ENCODE assay signal across 25 mouse cellular contexts in the genomic region with DNA sequence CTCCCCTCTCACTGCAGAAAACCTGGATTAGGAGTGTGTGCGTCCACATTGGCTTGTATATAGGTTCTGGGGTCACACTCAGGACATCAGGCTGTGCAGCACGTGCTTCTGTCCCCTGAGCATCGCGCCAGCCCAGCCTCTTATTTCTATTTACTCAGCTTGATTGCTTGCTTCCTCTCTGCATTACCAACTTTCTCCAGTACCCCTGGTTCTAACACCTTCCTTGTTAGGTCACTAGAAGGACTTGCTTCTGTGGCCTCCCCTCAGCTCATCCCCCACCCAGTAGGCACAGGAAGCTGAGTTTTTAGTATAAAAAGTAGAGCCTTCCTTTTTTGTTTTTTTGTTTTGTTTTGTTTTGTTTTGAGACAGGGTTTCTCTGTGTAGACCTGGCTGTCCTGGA. TPM values are rescaled to one million over a fixed set of nuclear protein-coding genes. Genes with fewer than 3 reads are reported as not detected.
DNase-seq lines count a peak whose midpoint lies in the region; ATAC-seq and TF ChIP-seq lines count a peak whose summit lies in the region.
"Had no signal": no experiment of that assay in that cellular context is flagged by ENCODE, and none has a peak within 500 bp of the region (broad histone marks: within the 10 kb centered on the region; RNA-seq: fewer than 3 reads in every experiment).

No protein-coding gene starts in this region.

- no peaks in the 10 kb centered on the region for H3K4me1 ChIP-seq in forebrain, postnatal 0 days (ENCODE audit: insufficient read depth)
- H3K4me1 ChIP-seq in midbrain, embryonic 13.5 days (replicated peaks): no peaks in the 10 kb centered on the region
- H3K4me1 ChIP-seq: embryonic facial prominence, embryonic 12.5 days; forebrain, embryonic 15.5 days had no signal

- H3K4me2 ChIP-seq in forebrain, postnatal 0 days (ENCODE audit: low read depth): no peak overlapping the region
- no peak overlapping the region for H3K4me2 ChIP-seq in midbrain, embryonic 13.5 days (replicated peaks)
- H3K4me2 ChIP-seq: embryonic facial prominence, embryonic 12.5 days; forebrain, embryonic 15.5 days; heart, embryonic 12.5 days; hindbrain, embryonic 14.5 days had no signal

- H3K27ac ChIP-seq in forebrain, postnatal 0 days (ENCODE audit: low read depth, low read length): no peak overlapping the region
- no peak overlapping the region for H3K27ac ChIP-seq in midbrain, embryonic 13.5 days
- H3K27ac ChIP-seq: embryonic facial prominence, embryonic 12.5 days; forebrain, embryonic 15.5 days; hindbrain, embryonic 10.5 days; hindbrain, embryonic 14.5 days had no signal

- no peak overlapping the region for H3K4me3 ChIP-seq in forebrain, postnatal 0 days (ENCODE audit: low read depth, low read length)
- no peak overlapping the region for H3K4me3 ChIP-seq in midbrain, embryonic 13.5 days (replicated peaks)
- H3K4me3 ChIP-seq: embryonic facial prominence, embryonic 12.5 days; forebrain, embryonic 15.5 days; gastrocnemius, adult 2 months; heart, embryonic 12.5 days; hindbrain, embryonic 10.5 days had no signal

- no peak for TF ChIP-seq CTCF in forebrain, postnatal 0 days (IDR thresholded peaks at IDR 0.05; ENCODE audit: low read depth)

- peaks cover 25% of the 10 kb centered on the region for H3K36me3 ChIP-seq in forebrain, postnatal 0 days (ENCODE audit: insufficient read depth)
- H3K36me3 ChIP-seq in midbrain, embryonic 13.5 days: peaks cover 78% of the 10 kb centered on the region

- WGBS in forebrain, postnatal 0 days: 95% methylated on average over 4 of the region's 4 CpGs
- 98% methylated on average over 4 of the region's 4 CpGs for WGBS in midbrain, embryonic 13.5 days

- no peaks in the 10 kb centered on the region for H3K27me3 ChIP-seq in forebrain, postnatal 0 days (ENCODE audit: insufficient read depth, low read length)
- H3K27me3 ChIP-seq in midbrain, embryonic 13.5 days: no peaks in the 10 kb centered on the region
- H3K27me3 ChIP-seq: embryonic facial prominence, embryonic 12.5 days; forebrain, embryonic 15.5 days; heart, embryonic 12.5 days had no signal

- ATAC-seq in CD4-positive, CD25-positive, alpha-beta regulatory T cell, adult 4 months: peak; percentile 33
- ATAC-seq in inflammation-experienced regulatory T-cells, adult 6 months: peak; percentile 26
- no peak for ATAC-seq in forebrain, postnatal 0 days
- no peak for ATAC-seq in midbrain, embryonic 13.5 days
- ATAC-seq: forebrain, embryonic 15.5 days had no signal

- H3K9ac ChIP-seq in forebrain, postnatal 0 days: no peak overlapping the region
- H3K9ac ChIP-seq in midbrain, embryonic 13.5 days (replicated peaks): no peak overlapping the region
- H3K9ac ChIP-seq: embryonic facial prominence, embryonic 12.5 days; forebrain, embryonic 15.5 days; heart, embryonic 12.5 days; hindbrain, embryonic 14.5 days had no signal

- no peaks in the 10 kb centered on the region for H3K9me3 ChIP-seq in forebrain, postnatal 0 days (ENCODE audit: low read length)
- H3K9me3 ChIP-seq in midbrain, embryonic 13.5 days: no peaks in the 10 kb centered on the region
- H3K9me3 ChIP-seq: embryonic facial prominence, embryonic 12.5 days; forebrain, embryonic 15.5 days; heart, embryonic 12.5 days; hindbrain, embryonic 10.5 days had no signal

- DNase-seq in CD4-positive helper T cell, adult 2 months (ENCODE audit: low read depth, low spot score): peak; percentile 21
- DNase-seq in natural killer cell, adult 2 months (ENCODE audit: low spot score in 2 of 2): peak; percentile 37 to 48
- DNase-seq in forebrain, postnatal 0 days: no peak
- no peak for DNase-seq in urinary bladder, postnatal 36 days (ENCODE audit: low spot score in 2 of 2)
- DNase-seq: adrenal gland, adult 8-10 months; adrenal gland, postnatal 36 days; cerebellum, adult 11 months; cerebellum, adult 8-10 months; cerebellum, postnatal 25 days; gastrocnemius, adult 2 months; gastrocnemius, postnatal 25 days had no signal

RNA-seq across cellular contexts. Expression of a gene that starts 21.0 kb away (rescaled TPM):
- 100 to 1,000 TPM; 165 to 194 TPM for polyA plus RNA-seq in CD4-positive, CD25-positive, alpha-beta regulatory T cell, adult 4 months (2017; shearing (Covaris generic))
- 100 to 1,000 TPM; 153 to 302 (median 185) TPM for polyA plus RNA-seq in inflammation-experienced regulatory T-cells, adult 6 months (2017; shearing (Covaris generic))
- 25.4 and 25.5 TPM in 2 replicates for total RNA-seq in forebrain, postnatal 0 days (2014; rRNA removed)
- polyA plus RNA-seq in forebrain, postnatal 0 days (2015; fragmentation: Nextera tagmentation; extraction: Ambion mirVana): 22.2 and 22.6 TPM in 2 replicates
- polyA plus RNA-seq in midbrain, embryonic 13.5 days (2015; fragmentation: Nextera tagmentation; extraction: Ambion mirVana): 33.7 and 35.3 TPM in 2 replicates

RNA-seq across cellular contexts. Expression of a gene that starts 47.1 kb away (rescaled TPM):
- not detected for polyA plus RNA-seq in CD4-positive, CD25-positive, alpha-beta regulatory T cell, adult 4 months (2017; shearing (Covaris generic))
- polyA plus RNA-seq in inflammation-experienced regulatory T-cells, adult 6 months (2017; shearing (Covaris generic)): not detected
- total RNA-seq in forebrain, postnatal 0 days (2014; rRNA removed): 0.19 and 0.46 TPM in 2 replicates
- polyA plus RNA-seq in forebrain, postnatal 0 days (2015; fragmentation: Nextera tagmentation; extraction: Ambion mirVana): 0.08 TPM in 1 of 2 replicates, not detected in the other
- not detected in 2 replicates for polyA plus RNA-seq in midbrain, embryonic 13.5 days (2015; fragmentation: Nextera tagmentation; extraction: Ambion mirVana)
- total RNA-seq: adrenal gland, adult 8-10 months; adrenal gland, postnatal 36 days; gastrocnemius, adult 2 months; gastrocnemius, postnatal 25 days; granulocyte monocyte progenitor cell, adult 5-6 weeks; heart, adult 8-10 months; heart, postnatal 25 days had no signal
- polyA plus RNA-seq: cortical plate, adult 2 months; embryonic facial prominence, embryonic 12.5 days; forebrain, embryonic 11.5 days; forebrain, embryonic 15.5 days; heart, embryonic 16.5 days; hindbrain, embryonic 10.5 days had no signal

Comparison
In these comparisons a context has a peak if more than half of its experiments do, and no peak if none do; other contexts are left out.
1. DNase-seq: peak in CD4-positive helper T cell, adult 2 months (single experiment) and natural killer cell, adult 2 months (2 of 2); none in forebrain, postnatal 0 days (single experiment) and urinary bladder, postnatal 36 days (0 of 2).
2. ATAC-seq: peak in CD4-positive, CD25-positive, alpha-beta regulatory T cell, adult 4 months (single experiment) and inflammation-experienced regulatory T-cells, adult 6 months (single experiment); none in forebrain, postnatal 0 days (single experiment) and midbrain, embryonic 13.5 days (single experiment).